In the genomic region with DNA sequence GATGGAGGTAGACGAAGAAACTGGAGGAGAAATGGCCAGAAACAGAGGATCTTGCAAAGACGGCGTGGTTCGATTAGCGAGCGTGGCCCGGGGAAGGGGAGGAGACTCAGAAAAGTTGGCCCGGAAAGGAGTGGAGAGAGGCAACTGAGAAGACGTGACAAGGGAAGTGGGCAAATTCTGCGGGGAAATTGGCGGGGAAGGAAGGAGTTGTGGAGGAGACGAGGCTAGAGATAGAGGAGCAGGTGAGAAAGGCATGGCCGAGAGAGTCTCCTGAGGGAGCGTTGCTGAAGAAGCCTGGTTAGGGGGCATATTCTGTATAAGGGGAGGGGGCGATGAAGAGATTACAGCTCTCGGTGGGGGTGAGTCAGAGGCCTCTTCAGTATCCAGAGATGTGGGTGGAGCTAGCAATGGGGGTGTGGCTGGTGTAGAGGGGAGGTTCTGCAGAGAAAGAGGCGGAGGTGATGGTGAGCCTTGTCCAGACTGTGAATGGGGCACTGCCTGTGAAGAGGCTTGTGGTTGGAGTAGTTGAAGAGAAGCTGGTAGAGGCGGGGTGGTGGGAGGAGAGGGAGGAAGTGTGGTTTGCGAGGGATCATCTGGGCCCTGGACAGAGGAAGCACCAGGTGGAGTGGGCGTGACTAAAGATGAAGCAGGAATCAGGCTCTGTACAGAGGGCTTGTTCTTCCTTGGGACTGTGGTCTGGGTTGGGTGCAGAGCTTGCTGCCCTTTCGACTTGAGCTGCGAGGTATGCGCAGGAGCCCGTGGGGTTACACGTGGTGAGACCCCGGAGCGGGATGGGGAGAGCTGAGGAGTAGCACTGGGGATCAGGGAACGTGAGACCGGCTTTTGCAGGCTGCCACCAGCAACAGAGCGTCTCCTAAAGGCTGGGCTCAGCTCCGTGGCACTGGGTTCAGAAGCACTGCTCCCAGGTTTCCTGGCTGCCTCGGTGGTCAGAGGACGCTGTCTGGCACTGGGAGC, we compare ENCODE assay signal across 9 mouse cellular contexts. TPM values are rescaled to one million over a fixed set of nuclear protein-coding genes. Genes with fewer than 3 reads are reported as not detected.
DNase-seq lines count a peak whose midpoint lies in the region; ATAC-seq and TF ChIP-seq lines count a peak whose summit lies in the region.
"Had no signal": no experiment of that assay in that cellular context is flagged by ENCODE, and none has a peak within 500 bp of the region (broad histone marks: within the 10 kb centered on the region; RNA-seq: fewer than 3 reads in every experiment).

No protein-coding gene starts in this region.

- H3K9ac ChIP-seq in heart, embryonic 13.5 days = peak overlapping the region; percentile 71
- H3K9ac ChIP-seq in kidney, postnatal 0 days (ENCODE audit: low read depth, low read length) = 0 out of 2 replicates have a peak overlapping the region, but pooled peaks have one; percentile 5

- 5% methylated on average over 33 of the region's 33 CpGs for WGBS in heart, embryonic 13.5 days
- WGBS in kidney, postnatal 0 days = 15% methylated on average over 33 of the region's 33 CpGs
- WGBS in small intestine, adult 2 months = 4% methylated on average over 33 of the region's 33 CpGs

- peak; percentile 47 for DNase-seq in gastrocnemius, adult 18-20 months (ENCODE audit: low spot score)
- DNase-seq in gastrocnemius, adult 8-10 months (ENCODE audit: low spot score in 2 of 2) = no peak
- peak; percentile 48 for DNase-seq in c-Kit-positive CD71-positive TER-119-positive erythroid progenitor cells, embryonic 14.5 days (ENCODE audit: low spot score)
- peak; percentile 67 for DNase-seq in kidney, postnatal 0 days (ENCODE audit: low spot score)
- peak; percentile 90 for DNase-seq in lung, postnatal 36 days
- no peak for DNase-seq in right cerebral cortex, postnatal 14 days

- peaks cover 37% of the 10 kb centered on the region for H3K4me1 ChIP-seq in heart, embryonic 13.5 days
- peaks cover 20% of the 10 kb centered on the region for H3K4me1 ChIP-seq in kidney, postnatal 0 days (replicated peaks; ENCODE audit: insufficient read depth, low read length)
- peaks cover 21% of the 10 kb centered on the region for H3K4me1 ChIP-seq in small intestine, adult 2 months (ENCODE audit: control insufficient read depth, insufficient read depth, insufficient read length, low read length)

- H3K4me3 ChIP-seq in heart, embryonic 13.5 days = peak overlapping the region; percentile 51
- H3K4me3 ChIP-seq in kidney, postnatal 0 days (replicated peaks; ENCODE audit: low read depth, low read length) = peak overlapping the region; percentile 40
- H3K4me3 ChIP-seq in small intestine, adult 2 months (ENCODE audit: low read depth, low read length) = peak overlapping the region; percentile 60

- H3K36me3 ChIP-seq in heart, embryonic 13.5 days = peaks cover 3% of the 10 kb centered on the region; the same call in 1 of the 2 replicates
- 0 out of 2 replicates have a peak, but pooled peaks cover 3% of the 10 kb centered on the region for H3K36me3 ChIP-seq in kidney, postnatal 0 days (ENCODE audit: insufficient read depth, low read length)
- H3K36me3 ChIP-seq in small intestine, adult 2 months (ENCODE audit: control insufficient read depth, insufficient read depth, low read length) = no peaks in the 10 kb centered on the region

- peak; percentile 62 for ATAC-seq in heart, embryonic 13.5 days (ENCODE audit: extremely low read depth, insufficient number of reproducible peaks, low FRiP score, low TSS enrichment)
- ATAC-seq in kidney, postnatal 0 days (replicated peaks; ENCODE audit: low FRiP score, low read depth) = peak; percentile 22
- ATAC-seq: Patski had no signal

- no peak overlapping the region for H3K27ac ChIP-seq in heart, embryonic 13.5 days (replicated peaks)
- no peak overlapping the region for H3K27ac ChIP-seq in kidney, postnatal 0 days
- H3K27ac ChIP-seq in small intestine, adult 2 months (ENCODE audit: insufficient read depth, low read depth, low read length) = 0 out of 2 replicates have a peak overlapping the region, but pooled peaks have one; percentile 3

- H3K4me2 ChIP-seq in heart, embryonic 13.5 days = peak overlapping the region; percentile 82
- peak overlapping the region; percentile 83 for H3K4me2 ChIP-seq in kidney, postnatal 0 days (ENCODE audit: low read length)

- H3K27me3 ChIP-seq in heart, embryonic 13.5 days (replicated peaks) = peaks cover 86% of the 10 kb centered on the region
- H3K27me3 ChIP-seq in kidney, postnatal 0 days (ENCODE audit: insufficient read depth, low read length) = 0 out of 2 replicates have a peak, but pooled peaks cover 7% of the 10 kb centered on the region
- peaks cover 28% of the 10 kb centered on the region for H3K27me3 ChIP-seq in small intestine, adult 2 months (ENCODE audit: control insufficient read depth, insufficient read depth, low read length)

- TF ChIP-seq CTCF in kidney, postnatal 0 days (IDR thresholded peaks at IDR 0.05; ENCODE audit: low read depth) = no peak
- no peak for TF ChIP-seq CTCF in small intestine, adult 2 months (IDR thresholded peaks at IDR 0.05; ENCODE audit: extremely low read depth, insufficient read length, insufficient replicate concordance, low read depth, low read length)

- TF ChIP-seq POLR2A in small intestine, adult 2 months (IDR thresholded peaks at IDR 0.05; ENCODE audit: low read depth, low read length) = no peak

- H3K9me3 ChIP-seq in heart, embryonic 13.5 days = no peaks in the 10 kb centered on the region
- no peaks in the 10 kb centered on the region for H3K9me3 ChIP-seq in kidney, postnatal 0 days (replicated peaks; ENCODE audit: low read length)

RNA-seq across cellular contexts. Expression of a gene that starts 3.0 kb away (rescaled TPM):
- total RNA-seq in gastrocnemius, adult 18-20 months (2021) = not detected
- not detected for total RNA-seq in gastrocnemius, adult 8-10 months (2022)
- 0.72 and 0.87 TPM in 2 replicates for polyA plus RNA-seq in heart, embryonic 13.5 days (2015; fragmentation: Nextera tagmentation; extraction: Ambion mirVana)
- polyA plus RNA-seq in kidney, postnatal 0 days (2015; fragmentation: Nextera tagmentation; extraction: Ambion mirVana) = 2.8 and 3.0 TPM in 2 replicates
- polyA plus RNA-seq in small intestine, adult 2 months (2012; rRNA removed) = 0.08 and 0.18 TPM in 2 replicates

RNA-seq across cellular contexts. Expression of a gene that starts 12.3 kb away (rescaled TPM):
- total RNA-seq in gastrocnemius, adult 18-20 months (2021) = not detected
- total RNA-seq in gastrocnemius, adult 8-10 months (2022) = under 1 TPM in 1 of 4 experiments, not detected in 3; 0.08 TPM
- 0.06 TPM in 1 of 2 replicates, not detected in the other for polyA plus RNA-seq in heart, embryonic 13.5 days (2015; fragmentation: Nextera tagmentation; extraction: Ambion mirVana)
- 1.6 and 1.8 TPM in 2 replicates for polyA plus RNA-seq in kidney, postnatal 0 days (2015; fragmentation: Nextera tagmentation; extraction: Ambion mirVana)
- polyA plus RNA-seq in small intestine, adult 2 months (2012; rRNA removed) = 0.09 and 0.46 TPM in 2 replicates

RNA-seq across cellular contexts. Expression of a gene that starts 24.2 kb away (rescaled TPM):
- 10 to 100 TPM; 80.9 to 90.4 TPM for total RNA-seq in gastrocnemius, adult 18-20 months (2021)
- 10 to 100 TPM; 73.5 to 86.8 (median 77.5) TPM for total RNA-seq in gastrocnemius, adult 8-10 months (2022)
- polyA plus RNA-seq in heart, embryonic 13.5 days (2015; fragmentation: Nextera tagmentation; extraction: Ambion mirVana) = 18.8 and 22.8 TPM in 2 replicates
- 28.0 and 30.1 TPM in 2 replicates for polyA plus RNA-seq in kidney, postnatal 0 days (2015; fragmentation: Nextera tagmentation; extraction: Ambion mirVana)
- polyA plus RNA-seq in small intestine, adult 2 months (2012; rRNA removed) = 10.2 and 27.0 TPM in 2 replicates

RNA-seq across cellular contexts. Expression of a gene that starts 24.4 kb away (rescaled TPM):
- total RNA-seq in gastrocnemius, adult 18-20 months (2021) = under 1 TPM in 1 of 2 experiments, not detected in 1; 0.14 TPM
- total RNA-seq in gastrocnemius, adult 8-10 months (2022) = not detected
- polyA plus RNA-seq in heart, embryonic 13.5 days (2015; fragmentation: Nextera tagmentation; extraction: Ambion mirVana) = 0.52 TPM in 1 of 2 replicates, not detected in the other
- 0.97 and 1.2 TPM in 2 replicates for polyA plus RNA-seq in kidney, postnatal 0 days (2015; fragmentation: Nextera tagmentation; extraction: Ambion mirVana)
- 0.93 and 1.1 TPM in 2 replicates for polyA plus RNA-seq in small intestine, adult 2 months (2012; rRNA removed)
- polyA plus RNA-seq: Patski had no signal

RNA-seq across cellular contexts. Expression of a gene that starts 33.7 kb away (rescaled TPM):
- total RNA-seq in gastrocnemius, adult 18-20 months (2021) = 1 to 10 TPM; 1.2 to 1.7 TPM
- total RNA-seq in gastrocnemius, adult 8-10 months (2022) = 1 to 10 TPM in 3 of 4 experiments, under 1 TPM in 1; 0.82 to 3.6 (median 1.7) TPM
- 2.2 and 2.5 TPM in 2 replicates for polyA plus RNA-seq in heart, embryonic 13.5 days (2015; fragmentation: Nextera tagmentation; extraction: Ambion mirVana)
- polyA plus RNA-seq in kidney, postnatal 0 days (2015; fragmentation: Nextera tagmentation; extraction: Ambion mirVana) = 2.3 and 2.9 TPM in 2 replicates
- 17.2 and 60.2 TPM in 2 replicates for polyA plus RNA-seq in small intestine, adult 2 months (2012; rRNA removed)

Comparison
In these comparisons a context has a peak if more than half of its experiments do, and no peak if none do; other contexts are left out.
1. DNase-seq: peak in gastrocnemius, adult 18-20 months (single experiment), c-Kit-positive CD71-positive TER-119-positive erythroid progenitor cells, embryonic 14.5 days (single experiment), kidney, postnatal 0 days (single experiment) and lung, postnatal 36 days (single experiment); none in gastrocnemius, adult 8-10 months (0 of 2) and right cerebral cortex, postnatal 14 days (single experiment).
2. Peak in every context shown above with its lines, with median percentiles within 50 percentile points of each other: H3K4me3 ChIP-seq.